Mouse (Mus musculus) testis, postnatal 14 days (tissue): ENCODE data around the gene Phldb2.

ENCODE experiments used
- DNase-seq: peaks from one replicate; pipeline ENCODE4 v3.0.0; 2021; ENCODE audit warnings: low spot score

The Phldb2 gene

DNA sequence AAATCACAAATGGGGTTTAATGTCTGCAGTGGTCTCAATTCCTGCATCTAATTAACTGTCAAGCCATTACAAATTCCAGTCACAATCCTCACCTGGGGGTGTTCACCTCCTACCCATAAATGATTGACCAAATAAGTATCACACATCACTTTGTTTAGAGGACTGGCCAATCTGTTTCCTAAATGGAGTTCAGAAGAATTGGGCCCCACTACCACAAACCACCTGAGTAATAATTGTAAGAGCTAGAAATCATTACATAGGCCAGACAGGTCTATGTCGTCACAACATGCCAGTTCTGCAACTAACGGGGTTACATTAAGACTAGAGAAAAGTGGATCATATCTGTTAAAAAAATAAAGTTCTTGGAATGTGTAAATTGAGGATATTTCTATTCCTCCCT, 1.4 kb downstream of the Phldb2 start:
- DNase-seq = no peak

DNA sequence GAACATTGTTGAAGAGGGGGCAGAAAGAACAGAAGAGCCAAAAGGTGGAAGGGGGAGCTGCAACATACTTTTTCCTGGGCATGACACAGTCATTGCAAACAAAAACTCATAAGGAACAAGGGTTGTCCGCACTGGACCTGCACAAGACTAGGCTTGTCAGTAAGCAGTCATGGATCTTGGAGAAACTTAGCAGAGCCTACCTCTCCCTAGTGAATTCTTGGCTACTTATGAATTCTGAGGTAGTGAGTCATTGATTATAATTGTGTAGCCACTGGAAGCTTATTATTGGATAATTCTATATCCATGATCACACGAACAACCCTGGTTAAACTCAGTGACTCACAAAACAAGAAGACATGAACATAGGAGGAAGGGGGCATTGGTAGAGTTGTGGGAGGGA, 7.1 kb downstream of the Phldb2 start:
- no peak for DNase-seq

DNA sequence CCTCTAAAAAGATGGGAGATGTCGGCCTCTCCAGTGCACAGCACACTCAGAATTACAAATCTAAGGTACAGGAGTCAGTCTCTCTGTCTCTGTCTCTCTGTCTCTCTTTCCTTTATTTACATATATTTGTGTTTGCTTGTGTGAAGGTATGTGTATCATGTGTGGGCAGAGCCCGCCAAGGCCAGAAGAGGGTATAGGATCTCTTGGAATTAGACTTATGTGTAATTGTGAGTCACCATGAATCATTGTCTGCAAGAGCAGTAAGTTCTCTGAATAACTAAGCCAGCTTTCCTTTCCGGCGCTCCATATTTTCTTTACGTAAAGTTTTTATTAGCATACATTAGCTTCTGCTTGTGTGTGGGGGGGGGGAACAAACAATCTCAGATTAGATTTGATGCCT, 7.7 kb downstream of the Phldb2 start:
- no peak for DNase-seq

DNA sequence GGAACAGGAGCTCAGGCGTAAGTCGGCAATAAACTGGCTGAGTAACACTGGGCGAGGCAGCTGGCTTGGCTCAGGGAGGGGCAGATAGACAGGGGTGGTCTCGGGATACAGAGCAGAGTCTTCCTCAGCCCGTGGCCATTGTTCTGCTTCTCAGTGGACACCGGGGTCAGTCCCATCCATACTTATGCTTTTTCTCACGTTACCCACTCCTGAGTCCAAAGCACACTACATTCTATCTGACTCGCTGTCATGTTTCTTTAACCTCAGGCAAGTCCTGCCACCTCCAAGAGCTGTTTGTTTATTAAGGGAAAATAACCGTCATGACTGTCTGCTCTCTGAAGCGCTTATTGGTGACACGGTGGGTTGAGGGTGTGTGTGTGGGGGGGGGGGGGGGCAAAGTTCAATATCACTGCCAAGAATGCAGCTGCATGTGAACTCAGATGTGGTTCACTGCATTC, 8.2 kb downstream of the Phldb2 start:
- DNase-seq = no peak

DNA sequence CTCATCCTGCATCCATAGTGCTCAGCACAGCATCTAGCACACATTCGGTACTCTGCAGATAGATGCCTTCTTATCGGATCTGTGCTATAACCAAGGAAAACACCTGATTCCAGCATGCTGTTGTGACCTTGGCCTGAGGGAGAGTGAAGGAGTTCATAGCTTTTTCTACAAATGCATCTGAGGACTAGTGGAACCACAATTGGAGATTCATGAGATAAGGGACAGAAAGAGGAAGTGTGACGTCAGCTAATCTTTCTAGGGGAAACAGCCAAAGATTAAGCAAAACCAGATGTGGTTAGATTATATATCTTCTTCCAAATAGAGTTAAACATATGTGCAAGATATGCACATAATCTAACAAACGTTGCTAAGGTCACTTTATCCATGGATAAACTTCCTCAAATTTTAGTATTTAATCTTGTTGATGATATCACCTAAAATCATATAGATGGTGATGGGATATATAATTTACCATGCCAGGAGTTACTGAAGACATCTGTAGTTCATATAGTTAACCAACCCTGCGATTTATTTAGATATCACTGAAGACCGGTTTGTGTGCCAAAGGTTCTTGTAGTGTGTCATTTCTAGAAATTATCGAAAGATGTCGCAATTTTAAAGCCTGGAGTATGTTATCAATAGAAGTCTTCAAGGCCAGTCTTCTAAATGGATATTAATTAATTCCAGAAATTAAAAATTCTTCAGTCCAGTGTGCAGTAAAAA, 11.1 kb downstream of the Phldb2 start:
- DNase-seq = no peak

DNA sequence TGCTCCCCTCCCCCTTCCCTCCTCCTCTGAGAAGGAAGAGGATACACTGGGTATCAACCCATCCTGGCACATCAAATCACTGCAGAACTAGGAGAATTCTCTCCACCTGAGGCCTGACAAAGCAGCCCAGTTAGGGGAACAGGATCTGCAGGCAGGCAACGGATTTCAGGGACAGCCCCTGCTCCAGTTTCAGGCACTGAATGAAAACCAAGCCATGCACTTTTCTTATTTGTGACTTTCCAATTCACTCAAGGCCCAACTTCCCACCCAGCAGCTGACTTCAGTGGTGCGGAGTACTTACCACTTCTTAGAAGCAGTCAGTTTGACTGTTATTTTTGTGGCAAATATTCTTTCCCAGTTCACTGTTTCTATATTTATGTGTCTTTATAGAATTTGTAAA, 12.7 kb downstream of the Phldb2 start:
- DNase-seq = no peak

DNA sequence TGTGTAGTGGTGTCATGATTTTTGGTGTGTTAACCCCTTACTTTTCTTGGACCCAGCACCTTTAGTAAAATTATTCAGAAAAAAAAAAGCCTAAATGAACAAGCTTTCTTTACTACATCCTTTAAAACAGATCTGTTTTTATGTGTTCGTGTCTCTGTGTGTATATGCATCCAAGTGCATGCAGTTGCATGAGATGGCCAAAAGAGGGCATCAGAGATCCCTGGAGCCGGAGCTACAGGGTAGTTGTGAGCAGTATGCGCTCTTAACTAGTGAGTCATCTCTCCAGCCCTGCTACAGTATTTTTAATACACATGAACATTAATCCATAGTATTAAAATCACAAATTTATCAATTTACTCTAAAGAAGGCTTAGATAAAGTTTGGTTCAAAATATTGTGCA, 14.0 kb downstream of the Phldb2 start:
- no peak for DNase-seq

DNA sequence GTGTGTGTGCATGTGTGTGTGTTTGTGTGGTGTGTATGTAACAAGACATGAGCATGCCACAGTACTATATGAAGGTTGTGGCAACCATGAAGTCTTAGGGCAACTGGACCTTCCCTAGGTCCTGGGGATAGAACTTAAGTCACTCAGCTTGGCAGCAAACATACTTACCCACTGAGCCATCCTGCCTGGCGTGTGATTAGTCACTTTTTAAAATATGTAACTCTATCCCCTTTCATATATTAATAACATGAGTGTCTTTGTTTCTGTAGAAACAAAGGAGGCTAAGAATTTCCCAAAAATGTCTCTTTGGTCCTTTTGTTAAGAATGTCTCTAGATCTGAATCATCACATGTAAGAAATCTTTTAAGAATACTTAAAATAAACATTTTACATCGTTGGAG, 16.0 kb downstream of the Phldb2 start:
- DNase-seq = no peak

DNA sequence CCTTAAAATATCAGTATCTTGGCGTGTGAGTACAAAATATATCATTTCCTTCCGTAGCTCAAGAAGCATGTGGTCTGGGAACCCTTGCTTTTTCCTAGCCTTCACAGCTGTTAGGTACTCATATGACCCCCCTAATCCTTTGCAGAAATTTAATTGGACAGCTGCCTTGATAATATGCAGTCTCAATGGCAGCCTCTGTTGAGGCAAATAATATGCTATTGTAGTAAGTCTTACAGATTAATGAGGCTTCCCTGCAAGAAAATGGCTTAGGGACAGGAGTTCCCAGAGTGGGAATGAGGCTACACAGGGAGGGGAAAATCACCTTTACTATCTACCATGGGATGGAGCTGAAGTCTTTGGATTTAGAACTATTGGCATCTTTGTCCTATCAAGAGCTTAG, 16.9 kb downstream of the Phldb2 start:
- DNase-seq = no peak

DNA sequence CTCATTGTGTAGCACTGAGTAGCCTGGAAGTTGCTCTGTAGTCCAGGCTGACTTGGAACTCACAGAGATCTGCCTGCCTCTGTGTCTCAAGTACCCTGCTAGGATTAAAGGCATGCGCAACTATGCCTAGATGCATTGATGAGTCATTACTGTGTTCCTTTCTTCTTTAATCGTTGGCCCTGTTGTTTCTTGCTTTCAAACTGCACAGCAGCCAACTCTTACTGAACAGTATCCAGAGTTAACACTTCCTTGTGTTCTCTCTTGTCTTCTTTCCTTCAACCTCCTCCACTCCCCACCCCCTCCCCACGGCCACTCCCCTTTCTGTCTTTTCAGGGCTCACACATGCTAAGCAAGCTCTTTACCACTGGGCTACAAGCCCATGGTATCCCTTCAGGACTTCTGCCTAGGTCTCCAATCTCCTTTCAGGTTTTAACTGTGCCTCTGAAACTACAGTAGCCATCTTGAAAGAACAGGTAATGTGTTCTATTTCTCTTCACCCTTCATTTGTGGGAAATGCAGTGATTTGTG, 17.4 kb downstream of the Phldb2 start:
- DNase-seq = no peak

DNA sequence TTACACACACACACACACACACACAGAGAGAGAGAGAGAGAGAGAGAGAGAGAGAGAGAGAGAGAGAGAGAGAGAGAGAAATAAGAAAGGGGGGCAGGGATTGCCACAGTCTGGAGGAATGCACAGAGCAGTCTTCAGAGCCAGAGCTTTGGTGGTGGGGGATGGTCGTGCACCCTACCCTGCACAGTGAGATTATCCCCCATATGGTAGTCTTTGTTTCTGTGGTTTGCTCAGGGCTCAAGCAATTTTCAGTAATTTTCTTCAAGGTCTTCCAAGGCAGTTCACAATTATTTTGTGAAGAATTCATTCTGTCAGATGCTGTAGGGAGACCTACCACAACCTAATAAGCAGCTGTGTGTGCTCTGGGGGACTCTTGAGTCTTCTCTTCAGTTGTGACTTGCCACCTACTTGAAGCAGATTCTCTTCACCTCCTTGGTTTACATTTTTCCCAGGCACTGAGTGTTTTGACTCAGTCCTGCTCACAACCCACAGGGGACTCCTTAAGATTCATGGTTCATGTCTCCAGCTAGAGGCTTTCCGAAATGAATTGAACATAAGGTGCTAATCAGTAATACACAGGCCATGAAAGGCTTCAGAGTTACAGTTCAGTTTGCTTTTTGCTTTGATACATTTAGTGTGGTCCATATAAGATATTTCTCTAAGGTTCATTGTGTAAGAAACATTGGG, 18.5 kb downstream of the Phldb2 start:
- no peak for DNase-seq

DNA sequence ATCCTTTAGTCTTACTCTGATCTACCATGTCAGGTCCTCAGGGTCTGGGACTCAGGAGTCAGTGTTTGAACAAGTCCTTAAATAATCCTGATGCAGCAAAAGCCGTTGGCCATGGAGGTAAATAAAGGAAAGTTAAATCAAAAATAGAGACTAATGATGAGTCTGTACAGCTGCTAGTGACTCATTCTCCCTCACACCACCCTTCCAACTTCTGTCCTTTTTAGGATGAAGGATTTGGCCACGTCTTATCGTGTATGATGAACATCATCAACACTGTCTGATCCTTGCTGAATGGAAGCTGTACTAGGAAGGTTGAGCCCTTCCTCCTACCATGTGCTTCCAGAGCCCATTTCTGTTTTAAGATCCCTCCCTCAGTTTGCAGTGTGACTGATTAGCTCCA, 23.1 kb downstream of the Phldb2 start:
- no peak for DNase-seq

DNA sequence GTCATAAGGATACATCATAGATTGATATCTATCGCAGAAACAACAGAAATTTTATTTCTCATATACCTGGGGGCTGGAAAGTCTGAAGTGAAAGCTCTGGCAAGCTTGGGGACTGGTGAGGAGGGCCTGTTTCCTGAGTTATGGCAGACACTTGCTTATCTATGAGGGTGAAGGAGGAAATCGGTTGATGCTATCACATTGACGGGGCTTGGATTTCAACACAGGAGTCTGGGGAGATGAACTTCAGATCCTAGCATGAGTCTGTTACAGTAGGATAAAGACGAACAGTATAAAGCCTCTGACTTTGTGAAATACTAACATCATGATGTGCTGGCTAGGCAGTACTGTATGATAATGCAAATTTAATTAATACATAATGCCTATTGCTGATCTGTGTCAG, 25.3 kb downstream of the Phldb2 start:
- DNase-seq = no peak

DNA sequence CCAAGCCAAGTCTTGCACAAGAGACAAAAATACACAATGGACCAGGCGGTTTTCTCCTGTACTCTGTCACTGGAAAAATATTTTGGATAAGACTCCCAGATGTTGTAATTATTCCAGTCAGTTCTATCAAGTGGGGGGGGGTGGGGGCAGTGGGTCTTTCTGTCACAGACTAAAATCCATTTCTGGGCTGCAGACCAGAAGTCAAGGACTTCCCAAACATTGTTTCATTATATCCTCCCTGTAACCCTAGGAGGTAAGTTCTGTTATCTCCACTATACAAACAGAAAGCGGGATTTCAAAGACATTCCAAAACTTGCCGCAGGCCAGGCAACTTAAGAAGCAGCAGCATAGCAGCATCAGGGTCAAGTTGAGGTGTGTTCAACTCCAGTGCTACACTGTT, 25.8 kb downstream of the Phldb2 start:
- DNase-seq = no peak

DNA sequence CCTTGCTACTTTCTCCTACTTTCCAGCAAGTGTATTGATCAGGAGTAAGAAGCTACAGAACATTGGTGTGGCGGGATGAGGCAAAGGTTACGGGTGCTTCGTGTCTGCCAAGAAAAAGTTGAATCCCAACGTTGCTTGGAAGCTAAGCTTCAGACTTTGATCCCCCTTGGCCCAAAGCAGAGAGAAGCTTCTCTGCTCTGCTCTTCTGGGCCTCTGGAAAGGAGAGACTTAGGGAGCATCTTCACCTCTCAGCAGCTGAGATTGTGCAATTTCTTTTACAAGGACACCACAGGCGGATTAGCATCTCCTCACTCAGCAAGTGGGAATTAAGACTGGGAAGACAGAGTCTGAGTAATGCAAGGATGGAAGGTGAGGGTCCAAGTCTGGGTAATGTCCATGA, 26.5 kb downstream of the Phldb2 start:
- no peak for DNase-seq

DNA sequence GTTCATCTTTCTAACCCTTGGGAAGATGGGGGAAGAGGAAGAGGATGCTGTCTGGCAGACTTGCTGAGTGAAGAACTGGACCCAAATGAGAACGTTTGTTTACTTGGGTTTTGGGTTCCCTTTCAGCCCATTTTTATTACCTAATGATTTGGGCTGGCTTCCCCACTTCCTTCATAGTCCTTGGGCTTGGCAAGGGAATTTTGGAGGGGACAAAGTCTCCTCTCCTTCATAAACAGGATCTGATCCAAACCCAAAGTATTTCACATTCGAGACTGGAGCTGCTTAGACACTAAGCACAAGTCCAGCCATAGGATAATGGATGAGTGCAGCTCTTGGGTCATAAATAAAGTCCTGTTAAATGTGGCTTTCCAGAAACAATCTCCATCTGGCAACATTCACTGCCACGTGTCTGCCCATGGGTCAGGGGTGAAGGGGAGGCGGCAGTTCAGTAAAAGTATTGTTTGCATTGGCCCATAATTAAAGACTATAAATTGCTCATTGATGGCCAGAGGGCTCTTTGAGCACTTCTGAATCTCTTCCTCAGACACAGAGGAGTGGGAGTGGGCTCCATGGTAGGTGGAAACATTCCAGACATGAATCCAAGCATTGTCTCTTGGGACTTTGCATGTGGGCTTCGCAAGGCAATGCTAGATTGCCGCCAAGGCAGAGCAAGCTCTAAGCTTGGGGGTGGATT, 29.5 kb downstream of the Phldb2 start:
- DNase-seq = no peak

DNA sequence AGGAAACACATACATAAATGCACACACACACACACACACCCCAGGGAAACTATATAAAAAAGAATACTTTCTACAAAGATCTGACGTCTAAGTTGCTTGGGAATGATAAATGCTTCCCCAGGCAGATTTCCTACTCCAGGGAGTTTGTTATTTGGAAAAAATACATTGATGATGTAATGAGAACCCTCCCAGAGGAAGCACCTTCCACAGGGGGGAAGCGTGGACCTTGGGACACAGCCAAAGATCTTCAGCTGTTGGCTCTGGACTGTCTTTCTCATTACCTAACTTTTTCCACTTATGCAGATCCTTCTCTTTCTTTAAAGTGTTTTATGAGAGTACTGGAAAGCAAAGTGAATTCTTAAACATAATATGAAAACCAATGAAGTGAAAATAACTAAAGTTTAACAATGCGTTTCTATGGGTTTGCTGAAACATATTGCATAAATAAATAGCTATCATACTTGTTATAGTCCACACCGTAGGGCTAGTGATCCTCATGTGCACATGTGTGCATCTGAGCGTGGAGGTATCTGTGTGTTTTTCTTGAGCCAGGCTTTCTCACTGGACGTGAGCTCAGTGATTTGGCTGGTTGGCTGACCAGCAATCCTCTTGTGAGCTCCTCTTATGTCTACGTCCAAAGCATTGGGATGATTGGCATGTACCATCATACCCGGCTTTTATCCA, 30.7 kb downstream of the Phldb2 start:
- DNase-seq = no peak

DNA sequence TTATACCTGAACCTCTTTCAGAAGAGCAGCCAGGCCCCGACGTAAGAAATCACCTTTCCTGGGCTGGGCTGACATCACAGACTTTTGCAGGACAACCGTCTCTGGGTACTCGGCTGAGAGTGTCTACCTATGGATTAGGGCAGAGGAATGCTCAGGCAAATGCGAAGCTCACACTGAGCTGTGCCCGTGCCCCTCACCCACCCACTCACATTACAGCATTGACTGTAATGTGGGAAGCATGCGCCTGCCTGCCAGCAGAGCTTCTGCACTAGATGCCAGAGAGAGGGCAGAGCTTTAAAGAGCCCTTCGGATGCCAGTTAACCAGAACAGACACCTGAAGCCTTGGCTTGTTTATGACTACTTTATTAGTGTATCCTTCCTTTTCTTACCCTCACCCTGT, 33.8 kb downstream of the Phldb2 start:
- no peak for DNase-seq

DNA sequence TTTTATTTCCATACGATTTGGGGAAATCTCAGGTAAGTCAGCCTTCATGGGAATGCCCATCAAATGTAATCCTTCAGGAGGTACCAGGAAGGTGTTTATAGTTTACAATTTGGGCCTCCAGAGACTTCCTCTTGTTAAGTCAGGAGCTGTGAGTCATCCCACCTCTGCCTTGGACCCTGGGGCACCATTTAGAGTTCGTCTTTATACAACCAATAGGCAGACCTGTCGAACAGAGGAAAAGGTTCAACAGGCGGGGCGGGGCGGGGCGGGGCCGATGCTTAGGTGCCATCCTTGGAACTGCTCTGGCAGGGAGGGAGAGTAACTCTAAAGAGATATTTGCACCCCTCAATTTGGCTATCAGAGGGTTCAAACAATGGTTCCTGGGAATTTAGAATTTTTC, 49.8 kb downstream of the Phldb2 start:
- DNase-seq = no peak

DNA sequence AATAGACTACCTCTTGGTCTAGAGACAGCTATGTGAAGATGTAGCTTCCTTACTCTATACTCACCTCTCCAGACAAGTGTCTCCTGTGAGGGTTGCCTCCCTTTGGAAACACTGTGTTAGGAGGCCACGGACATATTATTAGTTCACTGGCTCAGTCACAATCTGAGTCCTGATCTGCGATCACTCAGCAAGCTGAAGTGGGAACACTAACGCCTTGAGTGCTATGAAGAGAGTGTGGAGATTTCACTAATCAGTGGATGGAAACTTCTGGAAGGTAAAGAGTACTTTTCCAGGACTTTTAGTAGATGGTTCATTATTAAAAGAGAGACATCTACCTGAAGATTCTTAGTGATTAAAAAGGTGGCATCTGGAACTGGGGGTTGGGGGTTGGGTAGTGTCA, 54.9 kb downstream of the Phldb2 start:
- no peak for DNase-seq

DNA sequence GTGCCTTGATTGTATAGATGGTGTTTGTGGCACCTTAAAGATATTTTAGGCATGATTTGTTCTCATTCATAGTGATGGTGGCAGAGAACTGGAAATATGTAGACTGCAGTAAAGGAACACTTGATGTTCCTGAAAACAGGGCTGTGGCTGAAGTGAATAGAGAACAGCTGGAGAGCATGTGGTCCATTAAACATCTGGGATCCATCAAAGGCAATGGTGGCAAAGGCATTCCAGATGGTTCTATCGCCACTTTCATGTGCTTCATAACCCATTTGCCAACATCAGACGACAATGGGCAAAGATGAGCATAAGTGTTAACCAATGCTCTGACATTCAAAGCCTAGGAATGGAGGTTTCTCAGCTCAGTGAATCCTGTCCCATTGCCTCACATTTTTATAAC, 56.8 kb downstream of the Phldb2 start:
- no peak for DNase-seq

DNA sequence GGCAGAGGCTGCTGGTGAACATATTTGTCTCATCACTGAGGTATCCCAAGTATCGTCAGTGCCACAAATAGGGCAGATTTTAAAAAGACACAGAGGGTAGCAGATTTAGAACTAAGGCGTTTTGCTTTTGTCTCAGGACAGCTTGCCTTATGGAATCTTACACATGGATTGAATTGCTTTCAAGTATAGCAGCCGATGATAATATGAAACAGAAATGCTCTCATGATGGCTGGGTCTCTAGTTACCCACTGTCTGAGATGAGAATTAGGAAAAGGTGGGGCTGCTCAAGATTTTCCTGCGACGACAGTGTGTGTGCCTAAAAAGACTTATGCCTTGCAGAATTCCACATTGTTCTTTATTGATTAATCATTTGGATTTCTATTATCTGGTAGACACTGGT, 58.4 kb downstream of the Phldb2 start:
- no peak for DNase-seq

DNA sequence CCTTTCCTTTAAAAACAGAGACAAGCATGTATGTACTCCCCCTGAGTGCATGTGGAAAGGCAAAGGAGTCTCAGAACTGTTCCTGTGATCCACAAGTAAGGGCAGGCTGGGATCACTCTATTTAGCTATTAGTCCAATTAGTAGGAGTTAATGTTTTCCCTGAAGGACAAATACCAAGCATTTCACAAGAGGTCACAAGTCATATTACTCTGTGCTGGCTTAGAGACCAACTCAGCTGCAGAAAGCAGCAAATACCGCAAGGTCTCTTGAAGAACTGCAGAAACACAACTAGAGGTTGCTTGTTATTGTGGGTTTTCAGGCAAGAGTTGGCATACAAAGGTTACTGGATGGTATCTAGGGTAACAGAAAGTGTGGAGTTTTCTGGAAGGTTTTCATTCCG, 59.6 kb downstream of the Phldb2 start:
- no peak for DNase-seq
